Mouse (Mus musculus): Measurements from ENCODE around the gene Eif3i. TPM values are rescaled to one million over a fixed set of nuclear protein-coding genes. Genes with fewer than 3 reads are reported as not detected.
"Not testable (repeated sequence)": the region's sequence is repeated elsewhere in the genome, so short reads cannot be mapped to it uniquely, and the experiment has no call there.

Gene Eif3i
- polyA plus RNA-seq, 1 experiment from 2014 or later: 220 TPM

- peak overlapping the region; percentile 43 for H3K4me3 ChIP-seq (replicated peaks; ENCODE audit: low read length)
- WGBS: under 1% methylated on average over 24 of the region's 24 CpGs
- peaks cover 15% of the 10 kb centered on the region for H3K4me1 ChIP-seq (replicated peaks; ENCODE audit: control insufficient read depth, insufficient read depth, low read length)
- H3K4me2 ChIP-seq (ENCODE audit: low read length): peak overlapping the region; percentile 69
- no peaks in the 10 kb centered on the region for H3K9me3 ChIP-seq (ENCODE audit: control insufficient read depth, low read length)
- H3K9ac ChIP-seq (replicated peaks; ENCODE audit: low read depth, low read length): peak overlapping the region; percentile 57
- H3K27ac ChIP-seq (ENCODE audit: low read length): 0 out of 2 replicates have a peak overlapping the region, but pooled peaks have one; percentile 2
- no peaks in the 10 kb centered on the region for H3K27me3 ChIP-seq (replicated peaks; ENCODE audit: control insufficient read depth, insufficient read depth, low read length)
- no peaks in the 10 kb centered on the region for H3K36me3 ChIP-seq (ENCODE audit: control insufficient read depth, insufficient read depth)
- peak; percentile 74 for ATAC-seq
Observed at GRCm38 (mm10) chr4:129555862-129556531, 44.5 kb downstream of the Eif3i start.

DNA sequence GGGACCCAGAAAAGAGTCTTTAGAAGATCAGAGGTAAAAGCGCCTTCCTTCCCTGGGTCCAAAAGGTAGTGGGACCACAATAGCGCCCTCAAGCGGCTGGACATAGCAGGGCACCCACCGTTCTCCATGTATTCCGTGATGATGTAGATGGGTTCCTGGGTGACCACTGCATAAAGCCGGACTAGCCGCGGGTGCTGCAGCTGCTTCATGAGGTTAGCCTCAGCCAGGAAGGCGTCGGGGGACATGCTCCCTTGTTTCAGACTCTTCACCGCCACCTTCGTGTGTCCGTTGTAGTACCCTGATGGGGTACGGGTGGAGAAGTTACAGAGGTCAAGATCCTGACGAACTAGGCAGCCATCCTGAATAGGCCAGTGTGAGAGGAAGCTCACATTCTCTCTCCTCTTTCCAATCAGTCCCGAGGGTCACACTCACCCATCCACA, 45.0 kb downstream of the Eif3i start:
- Histone ChIP-seq H3K27me3 (replicated peaks; ENCODE audit: control insufficient read depth, insufficient read depth, low read length) (no peaks in the 10 kb centered on the region), H3K27ac (ENCODE audit: low read length) (no peak overlapping the region), H3K4me2 (ENCODE audit: low read length) (peak overlapping the region; percentile 69), H3K9ac (replicated peaks; ENCODE audit: low read depth, low read length) (peak overlapping the region; percentile 57; the same call in 1 of the 2 replicates), H3K9me3 (ENCODE audit: control insufficient read depth, low read length) (no peaks in the 10 kb centered on the region), H3K4me1 (replicated peaks; ENCODE audit: control insufficient read depth, insufficient read depth, low read length) (peaks cover 15% of the 10 kb centered on the region), H3K36me3 (ENCODE audit: control insufficient read depth, insufficient read depth) (no peaks in the 10 kb centered on the region), H3K4me3 (replicated peaks; ENCODE audit: low read length) (peak overlapping the region; percentile 43)
- 3% methylated on average over 16 of the region's 16 CpGs for WGBS
- ATAC-seq: peak; percentile 18; the same call in 1 of the 2 replicates

DNA sequence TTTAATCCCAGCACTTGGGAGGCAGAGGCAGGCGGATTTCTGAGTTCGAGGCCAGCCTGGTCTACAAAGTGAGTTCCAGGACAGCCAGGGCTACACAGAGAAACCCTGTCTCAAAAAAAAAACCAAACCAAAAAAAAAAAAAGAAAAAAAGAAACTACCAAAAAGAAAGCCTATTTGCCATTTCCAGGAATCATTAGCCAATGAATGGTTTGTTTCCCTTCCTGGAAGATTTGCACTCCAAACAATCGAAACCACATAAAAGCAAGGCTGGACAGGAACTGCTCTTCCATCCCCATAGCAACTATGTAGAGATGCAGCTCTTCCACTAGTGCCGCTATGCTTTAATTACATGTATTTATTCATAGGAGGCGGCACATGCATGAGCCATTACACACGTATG, 45.9 kb downstream of the Eif3i start:
- not testable (repeated sequence) for ATAC-seq; H3K27me3 ChIP-seq (replicated peaks; ENCODE audit: control insufficient read depth, insufficient read depth, low read length); H3K4me3 ChIP-seq (replicated peaks; ENCODE audit: low read length); H3K36me3 ChIP-seq (ENCODE audit: control insufficient read depth, insufficient read depth); H3K9me3 ChIP-seq (ENCODE audit: control insufficient read depth, low read length); H3K4me2 ChIP-seq (ENCODE audit: low read length); H3K27ac ChIP-seq (ENCODE audit: low read length); H3K9ac ChIP-seq (replicated peaks; ENCODE audit: low read depth, low read length)
- 70% methylated on average over 5 of the region's 6 CpGs for WGBS
- peaks cover 15% of the 10 kb centered on the region for H3K4me1 ChIP-seq (replicated peaks; ENCODE audit: control insufficient read depth, insufficient read depth, low read length)

DNA sequence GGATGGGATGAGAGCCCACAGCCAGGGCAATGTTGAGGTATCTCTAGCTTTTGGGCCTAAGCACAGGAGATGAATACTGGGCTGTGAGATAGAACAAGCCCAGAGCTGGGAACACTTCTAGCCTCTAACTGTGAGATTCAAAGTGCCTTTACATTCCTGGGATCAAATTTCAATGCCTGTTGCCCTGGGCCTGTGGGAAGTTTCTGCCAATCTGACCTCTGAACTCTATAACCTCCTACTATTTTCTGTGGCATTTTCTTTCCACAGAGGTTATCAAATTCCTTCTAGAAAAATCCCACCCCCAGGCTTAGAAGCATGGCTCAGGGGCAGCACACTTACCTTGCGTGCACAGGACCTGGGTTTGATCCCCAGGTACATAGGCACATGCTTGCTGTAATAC, 50.2 kb downstream of the Eif3i start:
- ATAC-seq: no peak
- peaks cover 5% of the 10 kb centered on the region for H3K4me1 ChIP-seq (replicated peaks; ENCODE audit: control insufficient read depth, insufficient read depth, low read length)
- no peaks in the 10 kb centered on the region for H3K27me3 ChIP-seq (replicated peaks; ENCODE audit: control insufficient read depth, insufficient read depth, low read length)
- no peak overlapping the region for H3K4me3 ChIP-seq (replicated peaks; ENCODE audit: low read length)
- no peak overlapping the region for H3K27ac ChIP-seq (ENCODE audit: low read length)
- H3K4me2 ChIP-seq (ENCODE audit: low read length): no peak overlapping the region
- 85% methylated on average over 1 of the region's 1 CpGs for WGBS
- H3K36me3 ChIP-seq (ENCODE audit: control insufficient read depth, insufficient read depth): no peaks in the 10 kb centered on the region
- H3K9me3 ChIP-seq (ENCODE audit: control insufficient read depth, low read length): no peaks in the 10 kb centered on the region
- H3K9ac ChIP-seq (replicated peaks; ENCODE audit: low read depth, low read length): no peak overlapping the region

DNA sequence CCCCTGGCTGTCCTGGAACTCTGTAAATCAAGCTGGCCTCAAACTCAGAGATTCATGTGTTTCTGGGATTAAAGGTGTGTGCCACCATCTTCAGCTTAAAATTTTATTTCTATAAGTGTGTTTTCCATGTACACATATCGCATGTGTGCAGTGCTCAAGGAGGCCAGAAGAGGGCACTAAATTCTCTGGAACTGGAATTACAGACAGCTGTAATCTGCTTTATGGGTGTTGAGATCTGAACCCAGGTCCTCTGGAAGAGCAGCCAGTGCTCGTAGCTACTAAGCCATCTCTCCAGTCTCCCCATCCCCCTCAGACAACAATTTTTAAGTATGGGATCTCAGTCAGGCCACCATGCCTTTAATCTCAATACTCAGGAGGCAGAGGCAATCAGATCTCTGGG, 51.1 kb downstream of the Eif3i start:
- no peak overlapping the region for H3K27ac ChIP-seq (ENCODE audit: low read length)
- no peak overlapping the region for H3K9ac ChIP-seq (replicated peaks; ENCODE audit: low read depth, low read length)
- H3K4me3 ChIP-seq (replicated peaks; ENCODE audit: low read length): no peak overlapping the region
- no peaks in the 10 kb centered on the region for H3K9me3 ChIP-seq (ENCODE audit: control insufficient read depth, low read length)
- 98% methylated on average over 2 of the region's 2 CpGs for WGBS
- H3K27me3 ChIP-seq (replicated peaks; ENCODE audit: control insufficient read depth, insufficient read depth, low read length): no peaks in the 10 kb centered on the region
- no peak overlapping the region for H3K4me2 ChIP-seq (ENCODE audit: low read length)
- ATAC-seq: no peak
- no peaks in the 10 kb centered on the region for H3K36me3 ChIP-seq (ENCODE audit: control insufficient read depth, insufficient read depth)
- H3K4me1 ChIP-seq (replicated peaks; ENCODE audit: control insufficient read depth, insufficient read depth, low read length): no peaks in the 10 kb centered on the region

GRCm38 (mm10) chr4:129547631-129548030, 52.8 kb downstream of the Eif3i start:
- ATAC-seq; H3K27ac ChIP-seq (ENCODE audit: low read length); H3K27me3 ChIP-seq (replicated peaks; ENCODE audit: control insufficient read depth, insufficient read depth, low read length); H3K36me3 ChIP-seq (ENCODE audit: control insufficient read depth, insufficient read depth); H3K9ac ChIP-seq (replicated peaks; ENCODE audit: low read depth, low read length); H3K9me3 ChIP-seq (ENCODE audit: control insufficient read depth, low read length); H3K4me2 ChIP-seq (ENCODE audit: low read length); H3K4me3 ChIP-seq (replicated peaks; ENCODE audit: low read length); H3K4me1 ChIP-seq (replicated peaks; ENCODE audit: control insufficient read depth, insufficient read depth, low read length): not testable (repeated sequence)
- WGBS: 89% methylated on average over 4 of the region's 4 CpGs

- no peaks in the 10 kb centered on the region for H3K9me3 ChIP-seq (ENCODE audit: control insufficient read depth, low read length)
- peaks cover 12% of the 10 kb centered on the region for H3K4me1 ChIP-seq (replicated peaks; ENCODE audit: control insufficient read depth, insufficient read depth, low read length)
- H3K27ac ChIP-seq (ENCODE audit: low read length): no peak overlapping the region
- H3K9ac ChIP-seq (replicated peaks; ENCODE audit: low read depth, low read length): no peak overlapping the region
- H3K27me3 ChIP-seq (replicated peaks; ENCODE audit: control insufficient read depth, insufficient read depth, low read length): no peaks in the 10 kb centered on the region
- no peak for ATAC-seq
- no peak overlapping the region for H3K4me3 ChIP-seq (replicated peaks; ENCODE audit: low read length)
- 86% methylated on average over 4 of the region's 4 CpGs for WGBS
- H3K36me3 ChIP-seq (ENCODE audit: control insufficient read depth, insufficient read depth): no peaks in the 10 kb centered on the region
- no peak overlapping the region for H3K4me2 ChIP-seq (ENCODE audit: low read length)
Observed at GRCm38 (mm10) chr4:129544106-129544505, 56.3 kb downstream of the Eif3i start.

GRCm38 (mm10) chr4:129542592-129543141, 57.8 kb downstream of the Eif3i start, which contains the start of gene Hdac1:
Gene Hdac1, minus strand, starts transcription at chr4:129542713.
- peak; percentile 100 for ATAC-seq
- Histone ChIP-seq H3K27ac (ENCODE audit: low read length) (peak within 1 kb of the TSS; percentile 77), H3K36me3 (ENCODE audit: control insufficient read depth, insufficient read depth) (no peaks in the 10 kb centered on the region), H3K4me1 (replicated peaks; ENCODE audit: control insufficient read depth, insufficient read depth, low read length) (peaks cover 12% of the 10 kb centered on the region), H3K4me3 (replicated peaks; ENCODE audit: low read length) (peak within 1 kb of the TSS; percentile 90), H3K9me3 (ENCODE audit: control insufficient read depth, low read length) (no peaks in the 10 kb centered on the region), H3K4me2 (ENCODE audit: low read length) (peak within 1 kb of the TSS; percentile 85), H3K9ac (replicated peaks; ENCODE audit: low read depth, low read length) (peak within 1 kb of the TSS; percentile 90), H3K27me3 (replicated peaks; ENCODE audit: control insufficient read depth, insufficient read depth, low read length) (no peaks in the 10 kb centered on the region)
- under 1% methylated on average over 43 of the region's 46 CpGs for WGBS
